Mouse (Mus musculus) CD4-positive helper T cell, adult 2 months (primary cell): ENCODE results near the gene Lsm2.
"Not testable (repeated sequence)": the region's sequence is repeated elsewhere in the genome, so short reads cannot be mapped to it uniquely, and the experiment has no call there.

Experiments used
- DNase-seq: peaks from one replicate; pipeline ENCODE4 v3.0.0-alpha.2; 2012; ENCODE audit warnings: low read depth, missing footprints, low spot score

The Lsm2 gene

GRCm38 (mm10) chr17:34981690-34982180 lies at the start of gene Lsm2:
TSS of gene Lsm2 (plus strand) at chr17:34981862.
- peak; percentile 95 for DNase-seq

GRCm38 (mm10) chr17:34932287-34932686 lies 49.4 kb upstream of the Lsm2 start:
- DNase-seq: peak; percentile 51

GRCm38 (mm10) chr17:34934031-34934430 lies 47.6 kb upstream of the Lsm2 start:
- no peak for DNase-seq

GRCm38 (mm10) chr17:34934830-34935229 lies 46.8 kb upstream of the Lsm2 start:
- DNase-seq: no peak

GRCm38 (mm10) chr17:34937960-34938505 lies 43.6 kb upstream of the Lsm2 start:
- no peak for DNase-seq

- no peak for DNase-seq
These were observed 40.2 kb upstream of the Lsm2 start for GRCm38 (mm10) chr17:34941344-34942041.

- DNase-seq: no peak
These were observed 38.4 kb upstream of the Lsm2 start for GRCm38 (mm10) chr17:34943128-34943815.

- no peak for DNase-seq
These were observed 37.3 kb upstream of the Lsm2 start for GRCm38 (mm10) chr17:34944362-34944761.

- DNase-seq: no peak
These were observed 35.0 kb upstream of the Lsm2 start for GRCm38 (mm10) chr17:34946486-34947140.

- DNase-seq: no peak
These were observed 34.1 kb upstream of the Lsm2 start for GRCm38 (mm10) chr17:34947606-34948005.

- not testable (repeated sequence) for DNase-seq
These were observed 32.7 kb upstream of the Lsm2 start for GRCm38 (mm10) chr17:34948721-34949552.

GRCm38 (mm10) chr17:34949553-34949969 lies 32.1 kb upstream of the Lsm2 start:
- DNase-seq: no peak

GRCm38 (mm10) chr17:34950514-34951455 lies 30.9 kb upstream of the Lsm2 start:
- no peak for DNase-seq

GRCm38 (mm10) chr17:34951636-34952377 lies 29.9 kb upstream of the Lsm2 start:
- no peak for DNase-seq

- DNase-seq: peak; percentile 80
These were observed 29.2 kb upstream of the Lsm2 start for GRCm38 (mm10) chr17:34952378-34953040.

GRCm38 (mm10) chr17:34953258-34953657 lies 28.4 kb upstream of the Lsm2 start:
- no peak for DNase-seq

- DNase-seq: no peak
These were observed 27.8 kb upstream of the Lsm2 start for GRCm38 (mm10) chr17:34953904-34954303.

GRCm38 (mm10) chr17:34954831-34955230 lies 26.8 kb upstream of the Lsm2 start:
- no peak for DNase-seq

- DNase-seq: no peak
These were observed 25.8 kb upstream of the Lsm2 start for GRCm38 (mm10) chr17:34955884-34956283.
